Mouse (Mus musculus) stomach, embryonic 14.5 days (tissue): Measurements from ENCODE around the gene Slain2. TPM values are rescaled to one million over a fixed set of nuclear protein-coding genes. Genes with fewer than 3 reads are reported as not detected.

Experiments used
- ATAC-seq: fragments of 200-750 bp; cut with Nextera tagmentation; 2 replicates; pipeline ENCODE4 v1.8.0; 2017; ENCODE audit warnings: low read depth, moderate TSS enrichment; ENCODE audit not compliant: insufficient number of reproducible peaks, insufficient read depth, low FRiP score
- H3K27ac ChIP-seq: fragments of 300-500 bp; sonication (generic); 2 replicates; pipeline ENCODE4 v1.5.1; 2014; ENCODE audit warnings: mild to moderate bottlenecking, low read length, moderate library complexity, mixed read lengths
- H3K27me3 ChIP-seq: fragments of 300-500 bp; sonication (generic); 2 replicates; pipeline ENCODE4 v1.6.1; 2014; ENCODE audit warnings: low read length, control low read depth, mixed read lengths; ENCODE audit not compliant: control insufficient read depth, insufficient read depth
- H3K36me3 ChIP-seq: fragments of 300-500 bp; sonication (generic); 2 replicates; pipeline ENCODE4 v1.6.1; 2014; ENCODE audit warnings: mild to moderate bottlenecking, control low read depth, low read length, moderate library complexity, mixed read lengths; ENCODE audit not compliant: control insufficient read depth, insufficient read depth
- H3K4me1 ChIP-seq: fragments of 300-500 bp; sonication (generic); 2 replicates; pipeline ENCODE4 v1.6.1; 2014; ENCODE audit warnings: low read length, control low read depth, mixed read lengths; ENCODE audit not compliant: control insufficient read depth, insufficient read depth
- H3K4me2 ChIP-seq: fragments of 300-500 bp; sonication (generic); replicated peaks from 2 replicates; pipeline ENCODE4 v1.6.1; 2014; ENCODE audit warnings: low read depth, low read length, control low read depth
- H3K4me3 ChIP-seq: fragments of 300-500 bp; sonication (generic); 2 replicates; pipeline ENCODE4 v1.5.1; 2014; ENCODE audit warnings: low read depth, low read length, control low read depth
- H3K9ac ChIP-seq: fragments of 300-500 bp; sonication (generic); replicated peaks from 2 replicates; pipeline ENCODE4 v1.6.1; 2014; ENCODE audit warnings: low read depth, mild to moderate bottlenecking, control low read depth, low read length, moderate library complexity, mixed read lengths
- H3K9me3 ChIP-seq: fragments of 300-500 bp; sonication (generic); 2 replicates; pipeline ENCODE4 v1.6.1; 2016; ENCODE audit warnings: low read depth, low read length, control low read depth; ENCODE audit not compliant: control insufficient read depth
- WGBS: fragments of 180-500 bp; shearing (Covaris S2); extraction: QIAGEN DNeasy Blood & Tissue Kit; methylation state at CpG from one replicate; pipeline ENCODE4 v1.1.7; 2014; 5-methylcytosine and 5-hydroxymethylcytosine counted together
- polyA plus RNA-seq: library from polyadenylated mRNA; unstranded; fragments of >200 nt; fragmentation: Nextera tagmentation; extraction: Ambion mirVana; gene quantifications from 2 replicates; pipeline ENCODE4 v1.2.1, GENCODE M21; 2014

The Slain2 gene
- polyA plus RNA-seq, 1 experiment from 2014 or later, result 22.6 TPM

DNA sequence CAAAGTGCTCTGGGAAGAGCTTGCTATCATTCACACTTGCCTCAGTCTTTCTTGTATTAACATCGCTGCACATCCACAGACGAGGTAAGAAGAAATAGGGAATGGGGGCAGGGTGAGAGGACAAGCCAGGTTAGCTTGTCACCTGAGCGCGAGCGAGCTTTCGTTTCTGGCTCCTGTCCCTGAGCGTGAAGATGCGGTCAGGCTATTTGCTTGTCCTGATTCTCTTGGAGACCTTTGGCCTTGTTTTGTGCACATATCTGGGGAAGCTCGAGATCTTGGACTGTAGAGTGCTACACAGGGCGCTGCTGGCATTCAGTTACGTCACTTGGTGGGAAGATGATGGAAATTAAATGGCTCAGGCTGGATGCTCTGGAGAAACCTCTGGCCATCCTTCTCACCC, 18.8 kb upstream of the Slain2 start:
- Histone ChIP-seq H3K36me3 (no peaks in the 10 kb centered on the region), H3K27ac (no peak overlapping the region), H3K4me3 (no peak overlapping the region), H3K27me3 (no peaks in the 10 kb centered on the region), H3K4me2 (no peak overlapping the region), H3K9ac (no peak overlapping the region), H3K4me1 (no peaks in the 10 kb centered on the region), H3K9me3 (no peaks in the 10 kb centered on the region)
- WGBS, result 87% methylated on average over 11 of the region's 11 CpGs
- ATAC-seq, result no peak

- Histone ChIP-seq H3K27ac (no peak overlapping the region), H3K4me2 (no peak overlapping the region), H3K9ac (no peak overlapping the region), H3K4me1 (no peaks in the 10 kb centered on the region), H3K4me3 (no peak overlapping the region), H3K36me3 (no peaks in the 10 kb centered on the region), H3K27me3 (no peaks in the 10 kb centered on the region), H3K9me3 (no peaks in the 10 kb centered on the region)
- 73% methylated on average over 18 of the region's 18 CpGs for WGBS
- ATAC-seq, result no peak
These were observed 17.4 kb upstream of the Slain2 start for GRCm38 (mm10) chr5:72896478-72897279.

- H3K36me3 ChIP-seq, result no peaks in the 10 kb centered on the region
- no peaks in the 10 kb centered on the region for H3K4me1 ChIP-seq
- H3K4me2 ChIP-seq, result no peak overlapping the region
- no peaks in the 10 kb centered on the region for H3K27me3 ChIP-seq
- no peak overlapping the region for H3K27ac ChIP-seq
- WGBS, result 44% methylated on average over 6 of the region's 6 CpGs
- H3K9ac ChIP-seq, result no peak overlapping the region
- no peak for ATAC-seq
- H3K9me3 ChIP-seq, result no peaks in the 10 kb centered on the region
- no peak overlapping the region for H3K4me3 ChIP-seq
These were observed 16.1 kb upstream of the Slain2 start for GRCm38 (mm10) chr5:72897998-72898397.

GRCm38 (mm10) chr5:72899255-72899654, 14.8 kb upstream of the Slain2 start:
- Histone ChIP-seq H3K4me1 (no peaks in the 10 kb centered on the region), H3K27ac (no peak overlapping the region), H3K4me2 (no peak overlapping the region), H3K9ac (no peak overlapping the region), H3K4me3 (no peak overlapping the region), H3K36me3 (no peaks in the 10 kb centered on the region), H3K27me3 (no peaks in the 10 kb centered on the region), H3K9me3 (no peaks in the 10 kb centered on the region)
- no peak for ATAC-seq
- WGBS, result 85% methylated on average over 8 of the region's 8 CpGs

GRCm38 (mm10) chr5:72901866-72902265, 12.2 kb upstream of the Slain2 start:
- H3K9me3 ChIP-seq, result no peaks in the 10 kb centered on the region
- H3K27ac ChIP-seq, result no peak overlapping the region
- H3K4me3 ChIP-seq, result no peak overlapping the region
- ATAC-seq, result no peak
- no peaks in the 10 kb centered on the region for H3K4me1 ChIP-seq
- 86% methylated on average over 4 of the region's 4 CpGs for WGBS
- no peak overlapping the region for H3K9ac ChIP-seq
- H3K27me3 ChIP-seq, result no peaks in the 10 kb centered on the region
- H3K36me3 ChIP-seq, result no peaks in the 10 kb centered on the region
- H3K4me2 ChIP-seq, result no peak overlapping the region

DNA sequence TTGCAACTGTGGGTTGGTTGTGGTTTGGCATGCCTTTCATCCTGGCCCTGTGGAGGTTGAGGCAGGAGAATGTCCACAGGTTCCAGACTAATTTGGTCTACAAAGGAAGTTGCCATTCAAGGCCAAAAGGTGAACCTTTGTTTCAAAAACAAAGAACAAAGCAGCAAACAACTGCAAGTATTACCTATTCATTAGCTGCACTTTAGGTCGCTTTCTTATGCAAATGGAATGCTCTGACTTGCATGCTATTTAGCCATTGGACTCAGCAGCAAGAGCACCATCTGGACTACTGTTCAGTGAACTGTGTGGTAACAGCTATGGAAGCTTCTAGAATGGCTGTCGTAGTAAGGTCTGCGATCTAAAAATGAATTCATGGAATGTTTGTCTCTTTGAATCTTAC, 11.8 kb upstream of the Slain2 start:
- 73% methylated on average over 3 of the region's 3 CpGs for WGBS
- Histone ChIP-seq H3K9ac (no peak overlapping the region), H3K36me3 (no peaks in the 10 kb centered on the region), H3K9me3 (no peaks in the 10 kb centered on the region), H3K4me1 (no peaks in the 10 kb centered on the region), H3K4me2 (no peak overlapping the region), H3K4me3 (no peak overlapping the region), H3K27ac (no peak overlapping the region), H3K27me3 (no peaks in the 10 kb centered on the region)
- ATAC-seq, result no peak

DNA sequence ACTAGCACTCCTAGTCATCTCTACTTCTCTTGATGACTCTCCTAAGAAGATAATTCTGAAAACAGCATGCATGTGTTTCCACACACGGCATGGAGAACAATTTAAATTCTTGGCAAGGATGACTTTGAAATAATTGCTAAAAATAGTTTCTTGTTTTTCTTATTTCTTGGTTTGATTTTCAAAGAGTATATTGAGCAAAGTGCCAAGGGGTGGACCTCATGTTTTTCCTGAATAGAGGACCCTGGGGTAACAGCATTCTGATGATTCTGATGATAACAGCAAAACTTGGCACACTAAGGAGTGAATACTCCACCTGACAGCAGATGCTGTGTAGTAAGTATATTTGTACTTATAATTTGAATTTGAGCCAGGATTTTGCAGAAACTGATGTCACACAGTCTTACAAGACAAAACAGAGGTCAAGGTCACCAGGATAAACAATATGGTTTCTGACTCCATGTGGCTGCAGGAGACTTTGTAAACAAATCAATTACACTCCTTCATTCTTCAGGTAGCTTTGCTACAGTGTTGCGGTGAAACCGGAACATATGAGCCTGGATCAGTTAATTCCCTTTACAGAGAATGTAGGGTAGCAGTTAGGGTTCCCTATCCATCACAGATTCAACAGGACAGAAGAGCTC, 11.1 kb upstream of the Slain2 start:
- H3K4me1 ChIP-seq, result no peaks in the 10 kb centered on the region
- no peak overlapping the region for H3K9ac ChIP-seq
- H3K36me3 ChIP-seq, result no peaks in the 10 kb centered on the region
- no peak overlapping the region for H3K27ac ChIP-seq
- no peaks in the 10 kb centered on the region for H3K9me3 ChIP-seq
- H3K27me3 ChIP-seq, result no peaks in the 10 kb centered on the region
- WGBS, result 74% methylated on average over 3 of the region's 3 CpGs
- no peak overlapping the region for H3K4me3 ChIP-seq
- no peak overlapping the region for H3K4me2 ChIP-seq
- ATAC-seq, result no peak

GRCm38 (mm10) chr5:72904903-72905790, 9.0 kb upstream of the Slain2 start:
- ATAC-seq, result no peak
- WGBS, result 72% methylated on average over 18 of the region's 18 CpGs

More at GRCm38 (mm10) chr5:72904903-72905790, 9.0 kb upstream of the Slain2 start:
- no peak overlapping the region for H3K27ac ChIP-seq
- H3K4me3 ChIP-seq, result no peak overlapping the region
- H3K9me3 ChIP-seq, result no peaks in the 10 kb centered on the region
- no peaks in the 10 kb centered on the region for H3K27me3 ChIP-seq
- no peaks in the 10 kb centered on the region for H3K4me1 ChIP-seq
- H3K36me3 ChIP-seq, result no peaks in the 10 kb centered on the region
- no peak overlapping the region for H3K4me2 ChIP-seq
- H3K9ac ChIP-seq, result no peak overlapping the region
